Mouse (Mus musculus) kidney, adult 2 months (tissue): Measurements from ENCODE around the gene Ptges3.

ENCODE experiments used
- CTCF ChIP-seq: fragments of 200-500 bp; conservative IDR thresholded peaks from 2 replicates; pipeline ENCODE4 v1.5.1; 2011; ENCODE audit warnings: low read depth, mild to moderate bottlenecking, control low read depth, low read length, moderate library complexity, mixed read lengths; ENCODE audit not compliant: insufficient read depth, insufficient read length
- POLR2A ChIP-seq: fragments of 200-500 bp; IDR thresholded peaks from one replicate; pipeline ENCODE4 v1.6.1; 2011; ENCODE audit warnings: low read depth, low read length, control low read depth

- TF ChIP-seq POLR2A (no peak), CTCF (no peak)
Observed at GRCm38 (mm10) chr10:128096313-128096692, 37.5 kb downstream of the Ptges3 start.
